In genomic region chr15:101230995-101231647, GRCm38 (mm10) we compare ENCODE assay signal across 7 mouse cellular contexts. TPM values are rescaled to one million over a fixed set of nuclear protein-coding genes. Genes with fewer than 3 reads are reported as not detected.
DNase-seq lines count a peak whose midpoint lies in the region; ATAC-seq and TF ChIP-seq lines count a peak whose summit lies in the region.

No protein-coding gene starts in this region.

- ATAC-seq in forebrain, embryonic 12.5 days (ENCODE audit: low FRiP score) = no peak
- ATAC-seq in megakaryocyte, adult 5-6 weeks (ENCODE audit: poor library complexity, severe bottlenecking) = peak; percentile 85

- WGBS in forebrain, embryonic 12.5 days = 85% methylated on average over 23 of the region's 23 CpGs
- 84% methylated on average over 23 of the region's 23 CpGs for WGBS in kidney, adult 2 months

- DNase-seq in B cell, adult 2 months = peak; percentile 81 to 85
- peak; percentile 53 to 72 for DNase-seq in CD8-positive naive resting alpha-beta T cell, adult 2 months (ENCODE audit: low read depth in 2 of 2, low spot score in 2 of 2)
- DNase-seq in kidney, adult 2 months = peak; percentile 57
- DNase-seq in ovary, postnatal 14 days (ENCODE audit: low spot score) = no peak
- DNase-seq in right cerebral cortex, postnatal 4 days = no peak

- no peak for TF ChIP-seq POLR2A in kidney, adult 2 months (IDR thresholded peaks at IDR 0.05; ENCODE audit: low read depth, low read length)

- peaks cover 18% of the 10 kb centered on the region; the same call in 1 of the 2 replicates for H3K27me3 ChIP-seq in forebrain, embryonic 12.5 days
- H3K27me3 ChIP-seq in kidney, adult 2 months (replicated peaks; ENCODE audit: control insufficient read depth, insufficient read depth, low read length) = no peaks in the 10 kb centered on the region

- no peak overlapping the region for H3K4me3 ChIP-seq in forebrain, embryonic 12.5 days (replicated peaks)
- H3K4me3 ChIP-seq in kidney, adult 2 months (ENCODE audit: insufficient read depth, low read depth, low read length) = no peak overlapping the region

- no peak overlapping the region for H3K9ac ChIP-seq in forebrain, embryonic 12.5 days

- peaks cover 20% of the 10 kb centered on the region for H3K4me1 ChIP-seq in forebrain, embryonic 12.5 days
- no peaks in the 10 kb centered on the region for H3K4me1 ChIP-seq in kidney, adult 2 months (ENCODE audit: control insufficient read depth, insufficient read depth, low read length)

- 0 out of 2 replicates have a peak overlapping the region, but pooled peaks have one; percentile 34 for H3K4me2 ChIP-seq in forebrain, embryonic 12.5 days

- peak; percentile 60 for TF ChIP-seq CTCF in kidney, adult 2 months (conservative IDR thresholded peaks at IDR 0.05; ENCODE audit: insufficient read depth, insufficient read length, low read depth, low read length)

- H3K9me3 ChIP-seq in forebrain, embryonic 12.5 days = no peaks in the 10 kb centered on the region

- H3K36me3 ChIP-seq in forebrain, embryonic 12.5 days (replicated peaks) = peaks cover 32% of the 10 kb centered on the region
- no peaks in the 10 kb centered on the region for H3K36me3 ChIP-seq in kidney, adult 2 months (ENCODE audit: control insufficient read depth, insufficient read depth, low read length)

- no peak overlapping the region for H3K27ac ChIP-seq in forebrain, embryonic 12.5 days
- H3K27ac ChIP-seq in kidney, adult 2 months (ENCODE audit: insufficient read depth, low read depth, low read length) = no peak overlapping the region

RNA-seq across cellular contexts. Expression of gene Grasp, which starts 7.1 kb away (rescaled TPM):
- 4.1 and 4.7 TPM in 2 replicates for polyA plus RNA-seq in forebrain, embryonic 12.5 days (2016; fragmentation: Nextera tagmentation; extraction: Ambion mirVana)
- 6.2 and 7.0 TPM in 2 replicates for polyA plus RNA-seq in kidney, adult 2 months (2012; rRNA removed)
- 0.16 and 0.30 TPM in 2 replicates for total RNA-seq in megakaryocyte, adult 5-6 weeks (2015)
- 0.29 and 0.85 TPM in 2 replicates for total RNA-seq in megakaryocyte, adult 5-6 weeks (2017)

RNA-seq across cellular contexts. Expression of gene Nr4a1, which starts 22.9 kb away (rescaled TPM):
- 2.9 and 3.6 TPM in 2 replicates for polyA plus RNA-seq in forebrain, embryonic 12.5 days (2016; fragmentation: Nextera tagmentation; extraction: Ambion mirVana)
- 4.9 and 5.7 TPM in 2 replicates for polyA plus RNA-seq in kidney, adult 2 months (2012; rRNA removed)
- 42.1 and 45.0 TPM in 2 replicates for total RNA-seq in megakaryocyte, adult 5-6 weeks (2015)
- total RNA-seq in megakaryocyte, adult 5-6 weeks (2017) = 37.0 TPM in 2 replicates

RNA-seq across cellular contexts. Expression of gene Atg101, which starts 53.0 kb away (rescaled TPM):
- 61.9 and 63.2 TPM in 2 replicates for polyA plus RNA-seq in forebrain, embryonic 12.5 days (2016; fragmentation: Nextera tagmentation; extraction: Ambion mirVana)
- 46.1 and 48.7 TPM in 2 replicates for polyA plus RNA-seq in kidney, adult 2 months (2012; rRNA removed)
- total RNA-seq in megakaryocyte, adult 5-6 weeks (2015) = 8.2 and 12.1 TPM in 2 replicates
- total RNA-seq in megakaryocyte, adult 5-6 weeks (2017) = 53.3 and 58.0 TPM in 2 replicates

RNA-seq across cellular contexts. Expression of gene Acvr1b, which starts 57.3 kb away (rescaled TPM):
- 14.5 and 18.4 TPM in 2 replicates for polyA plus RNA-seq in forebrain, embryonic 12.5 days (2016; fragmentation: Nextera tagmentation; extraction: Ambion mirVana)
- polyA plus RNA-seq in kidney, adult 2 months (2012; rRNA removed) = 37.0 and 37.2 TPM in 2 replicates
- 7.4 and 7.7 TPM in 2 replicates for total RNA-seq in megakaryocyte, adult 5-6 weeks (2015)
- total RNA-seq in megakaryocyte, adult 5-6 weeks (2017) = 15.2 and 17.1 TPM in 2 replicates

Comparison
In these comparisons a context has a peak if more than half of its experiments do, and no peak if none do; other contexts are left out.
1. DNase-seq: peak in B cell, adult 2 months (2 of 2), CD8-positive naive resting alpha-beta T cell, adult 2 months (2 of 2) and kidney, adult 2 months (single experiment); none in ovary, postnatal 14 days (single experiment) and right cerebral cortex, postnatal 4 days (single experiment).